Mouse (Mus musculus) brown adipose tissue, adult 24 weeks (tissue): ENCODE data around the gene Cdca3. TPM values are rescaled to one million over a fixed set of nuclear protein-coding genes. Genes with fewer than 3 reads are reported as not detected.
A peak's percentile ranks its signal among the peaks of the same experiment; 100 is the strongest.

Experiments
- H3K27ac ChIP-seq: fragments of 200-500 bp; replicated peaks from 2 replicates; pipeline ENCODE4 v1.5.1; 2012; ENCODE audit warnings: low read depth, mild to moderate bottlenecking, low read length
- H3K4me1 ChIP-seq: fragments of 200-500 bp; 2 replicates; pipeline ENCODE4 v1.6.1; 2012; ENCODE audit warnings: low read length, mixed read lengths; ENCODE audit not compliant: control insufficient read depth, insufficient read depth, insufficient read length
- H3K4me3 ChIP-seq: fragments of 200-500 bp; 2 replicates; pipeline ENCODE4 v1.5.1; 2012; ENCODE audit warnings: low read depth, mild to moderate bottlenecking, low read length, moderate library complexity; ENCODE audit not compliant: insufficient read depth
- polyA plus RNA-seq: library from polyadenylated mRNA; stranded (reverse); fragments of >200 nt; gene quantifications from 2 replicates; pipeline ENCODE4 v1.2.4, GENCODE M21; 2012; ENCODE audit not compliant: missing spikeins, insufficient read depth, insufficient read length

Gene Cdca3
- polyA plus RNA-seq, 1 experiment: 2.4 TPM

GRCm38 (mm10) chr6:124835531-124835930 lies 6.2 kb downstream of the Cdca3 start:
- H3K4me3 ChIP-seq: no peak overlapping the region

GRCm38 (mm10) chr6:124836411-124836810 lies 7.1 kb downstream of the Cdca3 start:
- Histone ChIP-seq H3K4me3 (no peak overlapping the region), H3K27ac (no peak overlapping the region), H3K4me1 (no peaks in the 10 kb centered on the region)

More at GRCm38 (mm10) chr6:124835531-124835930, 6.2 kb downstream of the Cdca3 start:
- no peaks in the 10 kb centered on the region for H3K4me1 ChIP-seq
- no peak overlapping the region for H3K27ac ChIP-seq

GRCm38 (mm10) chr6:124839805-124840204 lies 10.5 kb downstream of the Cdca3 start:
- Histone ChIP-seq H3K4me3 (no peak overlapping the region), H3K4me1 (no peaks in the 10 kb centered on the region), H3K27ac (no peak overlapping the region)

GRCm38 (mm10) chr6:124840241-124841167 lies 11.2 kb downstream of the Cdca3 start, which contains the start of gene Gnb3:
TSS of gene Gnb3 (minus strand) at chr6:124840275.
- no peaks in the 10 kb centered on the region for H3K4me1 ChIP-seq
- H3K27ac ChIP-seq: no peak within 1 kb of the TSS
- H3K4me3 ChIP-seq: no peak within 1 kb of the TSS

GRCm38 (mm10) chr6:124847305-124847704 lies 18.0 kb downstream of the Cdca3 start:
- H3K4me1 ChIP-seq: no peaks in the 10 kb centered on the region

GRCm38 (mm10) chr6:124850535-124850934 lies 21.2 kb downstream of the Cdca3 start:
- Histone ChIP-seq H3K4me3 (no peak overlapping the region), H3K4me1 (no peaks in the 10 kb centered on the region), H3K27ac (no peak overlapping the region)

More at GRCm38 (mm10) chr6:124847305-124847704, 18.0 kb downstream of the Cdca3 start:
- H3K27ac ChIP-seq: no peak overlapping the region
- H3K4me3 ChIP-seq: no peak overlapping the region

- Histone ChIP-seq H3K27ac (no peak overlapping the region), H3K4me1 (no peaks in the 10 kb centered on the region), H3K4me3 (no peak overlapping the region)
These were observed 25.3 kb downstream of the Cdca3 start for GRCm38 (mm10) chr6:124854647-124855046.

GRCm38 (mm10) chr6:124856321-124856720 lies 27.0 kb downstream of the Cdca3 start:
- Histone ChIP-seq H3K4me3 (peak overlapping the region; percentile 66; the same call in 1 of the 2 replicates), H3K27ac (no peak overlapping the region)

GRCm38 (mm10) chr6:124856916-124857839 lies 27.8 kb downstream of the Cdca3 start, which contains the start of gene P3h3:
TSS of gene P3h3 (minus strand) at chr6:124857752.
- Histone ChIP-seq H3K27ac (peak within 1 kb of the TSS; percentile 20; the same call in 1 of the 2 replicates), H3K4me3 (peak within 1 kb of the TSS; percentile 66), H3K4me1 (no peaks in the 10 kb centered on the region)

More at GRCm38 (mm10) chr6:124856321-124856720, 27.0 kb downstream of the Cdca3 start:
- H3K4me1 ChIP-seq: no peaks in the 10 kb centered on the region

GRCm38 (mm10) chr6:124857840-124858530 lies 28.6 kb downstream of the Cdca3 start:
- no peaks in the 10 kb centered on the region for H3K4me1 ChIP-seq
- H3K27ac ChIP-seq: peak overlapping the region; percentile 20; the same call in 1 of the 2 replicates
- peak overlapping the region; percentile 66 for H3K4me3 ChIP-seq

- Histone ChIP-seq H3K4me3 (no peak overlapping the region), H3K4me1 (no peaks in the 10 kb centered on the region), H3K27ac (no peak overlapping the region)
These were observed 29.4 kb downstream of the Cdca3 start for GRCm38 (mm10) chr6:124858561-124859318.

- Histone ChIP-seq H3K27ac (no peak overlapping the region), H3K4me1 (no peaks in the 10 kb centered on the region), H3K4me3 (no peak overlapping the region)
These were observed 30.4 kb downstream of the Cdca3 start for GRCm38 (mm10) chr6:124859725-124860124.

- H3K27ac ChIP-seq: no peak overlapping the region
- H3K4me3 ChIP-seq: no peak overlapping the region
- no peaks in the 10 kb centered on the region for H3K4me1 ChIP-seq
These were observed 31.2 kb downstream of the Cdca3 start for GRCm38 (mm10) chr6:124860511-124860910.

- H3K4me3 ChIP-seq: no peak overlapping the region
- no peaks in the 10 kb centered on the region for H3K4me1 ChIP-seq
- no peak overlapping the region for H3K27ac ChIP-seq
These were observed 31.9 kb downstream of the Cdca3 start for GRCm38 (mm10) chr6:124861266-124861665.
